Mouse (Mus musculus) layer of hippocampus, adult 8-10 months (tissue): ENCODE results near the gene Myh9. TPM values are rescaled to one million over a fixed set of nuclear protein-coding genes. Genes with fewer than 3 reads are reported as not detected.

ENCODE experiments used
- DNase-seq, 2 experiments: peaks; one replicate each; pipeline ENCODE4 v3.0.0; 2022; ENCODE audit warnings: low spot score in 2 of 2
- total RNA-seq, 4 experiments: library from RNA; stranded (reverse); gene quantifications; 2 replicates each; pipeline ENCODE4 v1.2.4; 2022

Gene Myh9
- total RNA-seq, 4 experiments from 2014 or later: 89.0 to 116 (median 104) TPM

DNA sequence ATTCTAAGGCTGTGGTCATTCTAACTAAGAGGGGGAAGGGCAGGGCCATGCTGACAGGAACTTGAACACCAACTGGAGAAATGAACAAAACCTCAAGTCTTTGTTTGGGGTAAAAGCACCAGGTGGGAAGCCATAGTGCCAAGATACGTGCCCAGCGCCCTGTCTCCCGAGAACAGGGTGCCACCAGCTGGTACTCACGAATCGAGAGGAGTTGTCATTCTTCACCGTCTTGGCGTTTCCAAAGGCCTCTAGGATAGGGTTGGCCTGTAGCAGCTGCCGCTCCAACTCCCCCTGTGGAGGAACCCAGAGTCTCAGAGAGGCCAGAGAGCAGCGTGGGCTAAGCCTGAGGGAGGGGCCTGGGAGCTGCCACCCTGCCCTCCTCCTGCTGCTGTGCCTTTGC lies 49.9 kb downstream of the Myh9 start:
- DNase-seq: no peak

DNA sequence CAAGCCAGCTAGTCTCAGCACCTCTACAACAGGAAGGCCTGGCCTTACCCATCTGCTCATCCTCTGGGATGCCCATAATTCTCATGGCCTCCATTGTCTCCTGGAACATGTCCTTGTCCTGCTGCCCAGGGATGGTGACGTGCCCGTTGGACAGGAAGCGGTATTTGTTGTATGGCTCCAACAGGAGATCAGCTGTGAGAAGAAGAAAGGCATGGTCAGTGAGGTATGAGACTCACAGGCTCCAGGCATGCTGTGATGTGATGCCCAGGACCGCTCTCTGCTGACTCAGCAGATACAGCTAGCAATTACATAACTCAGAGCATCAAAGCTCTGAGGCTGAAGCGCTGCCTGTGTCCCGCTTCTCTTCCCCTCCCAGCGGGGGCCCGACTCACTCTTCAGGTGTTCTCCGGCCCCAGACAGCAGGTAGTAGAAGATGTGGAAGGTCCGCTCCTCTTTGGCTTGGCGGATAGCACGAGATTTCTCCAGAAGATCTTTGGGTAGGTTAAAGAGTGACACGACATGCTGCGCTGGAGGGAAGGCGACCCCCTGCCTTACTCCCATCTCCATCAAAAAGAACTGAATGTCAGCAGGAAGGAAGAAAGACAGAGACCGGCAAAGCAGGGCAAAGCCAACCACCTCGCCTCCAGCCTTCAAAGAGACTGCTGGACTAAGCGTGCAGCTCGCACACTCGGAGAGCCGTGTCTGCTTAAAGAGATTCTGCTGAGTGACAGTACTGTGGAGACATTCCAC lies 51.1 kb downstream of the Myh9 start:
- no peak for DNase-seq

DNA sequence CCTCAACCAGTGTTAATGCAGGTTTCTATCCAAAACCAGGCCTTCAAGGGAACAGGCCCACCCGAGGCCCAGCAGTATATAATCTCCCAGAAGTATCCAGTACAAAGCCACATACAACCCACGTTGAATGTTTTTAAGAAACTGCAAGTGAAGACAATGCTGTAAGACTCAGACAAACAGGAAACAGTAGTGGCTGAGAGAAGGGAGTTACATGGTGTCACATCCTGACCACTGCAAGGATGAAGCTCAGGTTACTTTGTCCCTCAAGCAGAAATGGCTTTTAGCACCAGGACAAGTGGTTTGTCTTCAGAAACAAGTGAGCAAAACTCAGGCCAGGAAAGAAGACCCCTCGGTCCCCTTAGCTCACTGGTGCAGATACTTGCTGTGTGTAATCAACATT lies 52.8 kb downstream of the Myh9 start:
- DNase-seq: no peak

DNA sequence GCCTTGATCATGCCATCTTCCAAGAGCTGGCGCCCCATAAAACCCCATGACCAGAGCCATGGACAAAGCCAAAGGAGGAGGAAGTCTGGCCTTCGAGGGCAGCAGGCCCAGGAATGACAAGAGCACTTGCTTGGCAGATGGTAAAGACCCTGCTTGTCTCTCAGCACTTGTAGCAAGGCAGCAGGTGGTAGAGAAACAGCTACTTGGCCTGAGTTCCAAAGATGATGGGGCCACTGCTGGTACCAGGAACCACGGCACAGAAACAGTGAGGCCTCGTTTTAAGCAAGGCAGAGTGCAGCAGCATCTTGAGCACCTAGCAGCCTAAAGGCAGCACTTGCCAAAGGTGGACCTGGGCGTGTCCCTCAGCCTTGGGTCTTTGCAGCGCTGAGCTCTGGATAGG lies 53.6 kb downstream of the Myh9 start:
- DNase-seq: no peak

DNA sequence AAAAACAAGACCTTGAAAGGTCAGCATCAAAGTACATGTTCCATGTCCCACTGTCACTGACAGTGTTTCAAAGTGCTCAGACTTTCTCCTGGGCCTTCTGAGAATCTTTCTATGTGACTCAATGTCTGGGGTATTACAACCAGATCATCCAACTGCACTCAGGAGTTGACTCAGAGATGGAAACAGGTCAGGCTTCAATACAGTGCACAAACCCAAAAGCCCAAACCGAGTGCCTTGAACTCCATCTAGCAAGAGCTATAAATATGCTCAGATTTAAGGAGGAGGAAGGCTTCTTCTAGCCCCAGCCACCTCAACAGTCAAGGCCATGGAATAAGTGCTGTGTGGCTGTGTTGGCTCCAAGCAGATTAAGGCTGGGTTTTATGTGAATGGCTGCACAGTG lies 56.2 kb downstream of the Myh9 start:
- no peak for DNase-seq

DNA sequence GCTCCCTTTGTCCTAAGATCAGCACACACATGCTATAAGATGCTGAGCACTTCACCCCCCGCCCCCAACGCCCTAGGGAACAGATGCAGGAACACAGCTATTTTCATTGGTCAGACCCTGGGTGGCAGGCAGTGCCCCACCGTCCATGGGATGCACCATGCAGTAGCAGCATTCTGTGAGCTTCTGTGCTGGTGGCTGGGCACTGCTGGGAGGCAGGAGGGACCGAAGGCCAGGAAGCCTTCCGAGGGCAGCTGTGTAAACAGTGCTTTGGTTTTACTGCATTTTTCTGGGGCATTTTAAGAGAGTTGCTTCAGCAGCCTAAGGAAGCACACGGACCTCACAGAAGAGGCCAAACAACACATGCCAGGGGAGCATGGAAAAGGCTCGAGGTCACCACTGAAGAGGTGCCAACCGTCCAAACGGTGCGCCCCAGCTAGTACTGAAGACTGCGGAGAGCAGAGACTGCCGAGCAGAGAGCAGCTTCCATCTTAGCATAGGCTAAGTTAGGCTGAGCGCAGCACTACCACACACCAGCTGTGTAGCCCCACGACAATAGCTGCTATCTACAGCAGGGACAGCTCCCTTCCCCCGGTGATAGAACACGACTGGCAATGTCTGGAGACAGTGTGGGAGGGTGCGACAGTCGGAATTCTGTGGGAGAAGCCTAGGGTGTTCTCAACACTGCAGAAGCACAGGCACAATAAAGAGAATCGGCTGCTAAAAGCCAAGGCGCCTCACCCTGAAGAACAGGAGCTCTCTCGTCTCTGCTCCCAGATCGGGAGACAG lies 57.7 kb downstream of the Myh9 start:
- peak; percentile 72 to 79 for DNase-seq

DNA sequence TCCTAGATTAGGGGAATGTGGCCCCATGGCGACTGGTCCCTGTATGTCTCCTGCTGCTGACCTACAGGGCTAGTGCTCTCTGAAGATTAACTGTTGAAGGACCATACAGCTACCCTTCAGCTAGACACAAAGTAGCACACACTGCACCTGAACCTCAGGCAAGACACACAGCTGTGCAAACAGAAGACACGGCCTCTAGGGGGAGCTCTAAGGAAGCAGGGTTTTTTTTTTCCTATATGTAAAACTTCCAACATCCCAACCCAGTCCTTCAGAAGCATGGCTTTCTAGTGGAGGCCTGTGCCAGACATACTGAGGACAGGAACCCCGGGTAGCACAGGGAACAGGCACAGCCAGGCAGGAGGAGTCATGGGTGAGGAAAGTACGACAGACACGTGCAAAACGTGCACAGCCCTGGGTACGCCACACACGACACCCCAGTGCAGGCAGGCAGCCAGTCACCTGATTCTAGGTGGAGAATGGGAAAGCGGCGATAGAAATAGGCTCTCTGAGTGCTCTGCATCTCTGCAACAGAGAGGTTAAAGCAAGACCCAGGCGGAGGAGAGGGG lies 59.4 kb downstream of the Myh9 start:
- DNase-seq: no peak

DNA sequence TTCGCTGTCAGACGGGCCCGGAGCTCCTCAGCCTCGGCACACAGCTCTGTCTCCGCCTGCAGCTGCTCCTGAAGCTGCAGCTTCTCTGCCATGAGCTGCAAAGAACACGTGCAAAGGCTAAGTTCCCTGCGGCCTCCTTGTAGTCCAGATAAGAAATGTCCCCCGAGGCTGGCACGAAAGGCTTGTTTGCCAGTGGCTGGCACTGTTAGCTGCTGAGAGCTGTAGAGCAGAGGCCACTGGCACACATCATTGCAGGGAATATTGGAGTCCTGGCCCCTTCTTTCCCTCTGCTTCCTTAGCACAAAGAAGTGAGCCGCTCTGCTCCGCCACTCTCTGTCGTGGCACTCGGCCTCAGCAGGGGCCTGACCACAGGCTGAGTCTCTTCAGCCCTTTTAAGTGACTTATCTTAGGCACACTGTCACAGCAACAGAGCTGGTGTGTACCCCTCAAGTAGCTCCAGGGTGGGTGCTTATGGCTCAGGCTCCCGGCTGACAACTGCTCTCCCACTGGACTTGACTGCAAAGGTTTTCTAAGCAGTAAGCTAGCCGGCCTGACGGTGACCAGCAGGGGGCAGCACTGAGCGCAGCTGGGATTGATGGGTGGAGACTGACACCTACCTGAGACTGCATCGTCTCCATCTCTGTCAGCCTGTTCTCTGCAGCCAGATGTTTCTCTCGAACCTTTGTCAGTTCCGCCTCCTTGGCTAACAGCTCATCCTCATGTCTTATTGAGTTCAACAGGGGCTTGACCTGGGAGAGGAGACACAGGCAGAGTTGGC lies 66.6 kb downstream of the Myh9 start:
- peak in 1 of 2 experiments; percentile 78 for DNase-seq

DNA sequence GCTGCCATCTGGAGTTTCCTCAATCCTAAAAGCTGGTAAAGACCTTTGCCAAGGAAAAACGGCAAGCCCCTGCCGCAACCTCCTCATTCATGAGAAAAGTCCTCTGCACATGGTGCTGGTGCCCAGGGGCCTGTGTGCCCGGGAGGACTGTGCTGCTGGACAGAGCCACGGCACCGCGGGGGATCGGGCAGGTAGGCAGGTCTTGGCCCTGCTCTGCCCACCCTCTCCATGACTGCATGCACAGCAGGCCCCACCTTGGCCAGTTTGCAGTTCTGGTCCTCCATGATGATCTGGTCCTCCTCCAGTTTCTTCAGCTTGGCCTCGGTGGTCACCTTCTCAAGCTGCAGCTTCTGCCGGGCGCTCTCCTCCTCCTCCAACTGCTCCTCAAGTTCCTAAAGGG lies 67.7 kb downstream of the Myh9 start:
- DNase-seq: no peak

DNA sequence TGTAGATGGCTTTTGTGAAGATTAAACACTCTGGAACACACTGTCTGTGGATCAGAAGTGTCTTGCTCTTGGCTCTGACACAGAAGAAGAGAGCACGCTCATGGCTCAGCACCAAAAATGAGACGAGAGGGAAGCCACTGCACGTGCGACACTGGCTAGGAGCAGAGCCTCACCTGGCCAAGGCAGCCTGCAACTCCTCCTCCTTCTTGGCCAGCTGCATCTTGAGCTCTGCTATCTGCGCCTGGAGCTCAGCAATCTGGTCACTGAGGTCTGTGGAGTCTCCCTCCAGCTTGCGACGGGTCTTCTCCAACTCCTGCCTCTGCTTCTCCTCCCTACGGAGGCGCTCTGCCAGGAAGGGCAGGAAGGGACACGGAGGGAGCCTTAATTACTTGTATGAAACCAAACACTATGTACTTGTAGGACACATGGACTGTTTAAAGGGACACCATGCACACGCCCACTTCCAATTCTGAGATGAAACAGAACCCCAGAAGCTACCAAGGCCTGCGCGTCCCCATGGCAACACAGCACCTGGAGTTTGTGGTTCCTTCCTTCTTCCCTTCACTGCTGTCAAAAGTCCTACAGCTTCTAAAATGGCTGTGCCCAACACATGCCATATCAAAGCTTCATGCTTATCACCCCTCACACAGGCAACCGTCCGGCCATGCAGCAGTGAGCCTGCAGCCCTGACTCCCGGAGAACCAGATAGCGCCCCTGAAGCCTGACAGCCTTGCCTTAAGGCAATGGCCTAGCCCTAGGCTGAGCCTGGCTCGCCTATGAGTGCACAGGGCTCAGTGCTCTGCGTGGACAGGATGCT lies 68.7 kb downstream of the Myh9 start:
- DNase-seq: no peak

DNA sequence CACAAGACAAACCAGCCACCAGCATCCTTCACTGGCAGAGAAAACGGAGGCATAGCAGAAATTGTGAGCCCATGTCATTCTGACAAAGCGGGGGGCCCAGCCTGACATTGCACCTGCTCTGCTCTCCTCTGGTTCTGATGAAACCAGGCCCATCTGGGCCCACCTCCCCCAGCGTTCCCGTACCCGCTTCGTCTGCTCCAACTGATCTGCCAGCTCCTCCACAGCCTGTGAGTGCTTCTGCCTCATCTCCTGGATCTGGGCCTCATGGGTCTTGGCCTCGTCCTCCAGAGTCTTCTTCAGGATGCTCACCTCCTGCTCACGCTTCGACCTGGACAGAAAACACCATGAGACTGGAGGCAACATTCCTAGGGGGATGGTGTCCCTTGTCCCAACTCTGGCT lies 71.0 kb downstream of the Myh9 start:
- DNase-seq: peak in 1 of 2 experiments; percentile 57

DNA sequence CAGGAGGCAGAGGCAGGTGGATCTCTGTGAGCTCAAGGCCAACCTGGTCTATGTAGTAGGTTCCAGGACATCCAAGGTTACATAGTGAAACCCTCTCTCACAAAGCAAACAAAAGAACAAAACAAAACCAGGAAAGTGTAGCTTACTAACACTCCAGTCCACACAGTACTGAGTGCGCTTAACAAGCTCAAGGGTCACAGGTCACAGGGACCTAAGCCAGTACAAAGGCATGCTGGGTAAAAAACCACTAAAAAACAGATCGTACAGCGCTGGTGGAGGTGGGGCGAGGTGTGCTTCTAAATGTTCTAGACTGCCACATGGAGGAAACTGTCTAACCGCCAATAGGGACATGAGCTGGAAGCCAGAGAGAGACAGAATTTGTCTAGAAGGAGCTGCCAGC lies 71.6 kb downstream of the Myh9 start:
- no peak for DNase-seq

DNA sequence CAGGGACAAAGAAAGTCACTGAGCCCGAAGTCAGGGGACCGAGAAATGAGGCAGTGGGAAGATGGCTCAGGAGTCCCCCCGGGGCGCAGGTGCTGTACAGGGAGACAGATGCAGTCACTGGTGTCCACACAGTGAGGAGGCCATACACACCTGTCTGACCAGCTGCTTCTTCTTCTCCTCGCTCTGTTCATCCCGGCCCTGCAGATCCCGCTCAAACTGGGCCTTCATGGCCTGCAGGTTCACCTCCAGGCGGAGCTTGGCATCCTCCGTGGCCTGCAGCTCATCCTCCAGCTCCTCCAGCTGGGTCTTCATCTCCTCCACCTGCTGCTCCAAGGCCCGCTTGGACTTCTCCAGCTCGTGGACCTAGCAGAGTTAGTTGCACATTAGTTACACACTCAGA lies 75.0 kb downstream of the Myh9 start:
- DNase-seq: no peak

DNA sequence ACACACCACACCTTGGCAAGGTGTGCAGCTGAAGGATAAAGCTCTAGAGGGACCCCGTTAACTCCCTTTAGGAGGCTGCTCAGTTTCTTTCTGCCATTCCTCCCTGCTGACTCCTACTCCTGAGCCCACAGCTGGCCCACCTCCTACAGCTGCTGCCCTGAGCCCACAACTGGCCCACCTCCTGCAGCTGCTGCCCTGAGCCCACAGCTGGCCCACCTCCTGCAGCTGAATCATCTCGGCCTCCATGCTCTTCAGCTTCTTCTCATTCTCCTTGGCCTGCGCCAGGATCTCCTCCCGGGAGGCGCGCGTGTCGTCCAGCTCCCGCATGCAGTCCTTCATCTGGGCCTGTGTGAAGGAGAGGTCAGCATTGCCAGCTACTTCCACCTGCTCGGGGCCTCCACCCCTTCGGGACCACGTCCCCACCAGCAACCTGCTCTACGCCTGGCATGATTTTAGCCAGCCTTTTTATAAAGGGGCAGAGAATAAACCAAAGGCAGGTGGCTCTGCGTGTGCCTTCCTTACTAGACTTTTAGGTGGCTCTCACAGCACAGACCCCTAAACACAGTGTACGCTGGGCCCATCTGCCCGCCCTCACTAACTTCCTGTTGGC lies 76.4 kb downstream of the Myh9 start:
- DNase-seq: no peak

DNA sequence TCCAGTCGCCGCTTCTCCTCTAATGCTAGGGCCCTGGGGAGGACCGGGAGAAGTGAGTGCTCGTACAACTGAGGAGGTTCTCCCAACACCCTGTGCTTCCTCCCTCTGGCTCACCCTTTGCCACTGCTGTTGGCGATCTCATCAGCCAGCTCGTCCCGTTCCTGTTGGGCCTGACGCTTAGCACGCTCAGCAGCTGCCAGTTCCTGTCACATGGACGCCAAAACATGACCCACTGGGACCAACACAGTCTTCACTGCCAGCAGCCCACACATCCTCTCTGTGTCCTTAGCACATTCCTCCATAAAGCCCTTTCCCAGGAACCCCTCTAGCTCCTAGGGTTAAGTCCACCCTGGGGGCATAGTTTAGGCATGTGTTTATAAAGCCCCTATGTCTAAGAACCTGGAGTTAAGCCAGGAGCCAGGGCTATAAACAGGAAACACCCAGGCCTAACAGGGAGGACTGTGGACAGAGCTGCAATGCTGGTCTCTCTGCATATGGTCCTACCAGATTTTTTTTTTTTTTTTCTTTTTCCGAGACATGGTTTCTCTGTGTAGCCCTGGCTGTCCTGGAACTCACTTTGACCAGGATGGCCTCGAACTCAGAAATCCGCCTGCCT lies 77.5 kb downstream of the Myh9 start:
- peak in 1 of 2 experiments; percentile 9 for DNase-seq

DNA sequence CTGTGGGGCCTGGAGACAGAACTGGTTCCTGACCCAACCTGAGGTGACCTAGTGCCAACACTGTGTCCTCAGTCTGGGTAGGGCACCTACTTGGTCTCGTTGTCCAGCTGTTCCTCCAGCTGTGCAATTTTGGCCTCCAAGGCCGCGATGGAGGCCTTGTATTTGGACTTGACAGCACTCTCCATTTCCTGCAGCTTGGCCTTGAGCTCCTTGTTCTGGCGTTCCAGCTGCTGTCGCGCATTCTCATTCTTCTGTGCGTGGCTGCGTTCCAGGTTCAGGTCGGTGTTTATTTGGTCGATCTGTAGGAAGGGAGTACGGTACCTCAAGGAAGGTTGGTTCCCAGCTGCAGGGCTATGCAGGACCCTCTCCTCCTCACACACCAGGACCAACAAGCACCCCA lies 78.3 kb downstream of the Myh9 start:
- DNase-seq: no peak

DNA sequence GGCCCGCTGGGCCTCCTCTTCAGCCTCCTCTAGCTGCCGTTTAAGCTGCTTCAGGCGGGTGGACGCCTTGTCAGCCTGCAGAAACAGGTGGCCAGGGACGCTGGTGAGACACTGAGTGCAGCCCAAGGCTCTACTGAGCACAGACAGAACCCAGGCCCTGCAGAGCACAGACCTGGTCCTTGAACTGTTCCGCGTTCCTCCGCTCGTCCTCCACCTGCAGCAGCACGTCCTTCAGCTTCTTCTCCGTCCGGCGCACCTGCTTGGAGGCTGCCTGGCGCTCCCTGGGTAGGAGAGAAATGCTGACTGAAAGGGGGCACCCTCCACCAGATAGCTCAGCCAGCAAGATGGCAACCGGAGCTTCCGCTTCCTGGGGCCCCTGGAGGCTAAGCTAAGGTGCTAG lies 78.9 kb downstream of the Myh9 start:
- no peak for DNase-seq

DNA sequence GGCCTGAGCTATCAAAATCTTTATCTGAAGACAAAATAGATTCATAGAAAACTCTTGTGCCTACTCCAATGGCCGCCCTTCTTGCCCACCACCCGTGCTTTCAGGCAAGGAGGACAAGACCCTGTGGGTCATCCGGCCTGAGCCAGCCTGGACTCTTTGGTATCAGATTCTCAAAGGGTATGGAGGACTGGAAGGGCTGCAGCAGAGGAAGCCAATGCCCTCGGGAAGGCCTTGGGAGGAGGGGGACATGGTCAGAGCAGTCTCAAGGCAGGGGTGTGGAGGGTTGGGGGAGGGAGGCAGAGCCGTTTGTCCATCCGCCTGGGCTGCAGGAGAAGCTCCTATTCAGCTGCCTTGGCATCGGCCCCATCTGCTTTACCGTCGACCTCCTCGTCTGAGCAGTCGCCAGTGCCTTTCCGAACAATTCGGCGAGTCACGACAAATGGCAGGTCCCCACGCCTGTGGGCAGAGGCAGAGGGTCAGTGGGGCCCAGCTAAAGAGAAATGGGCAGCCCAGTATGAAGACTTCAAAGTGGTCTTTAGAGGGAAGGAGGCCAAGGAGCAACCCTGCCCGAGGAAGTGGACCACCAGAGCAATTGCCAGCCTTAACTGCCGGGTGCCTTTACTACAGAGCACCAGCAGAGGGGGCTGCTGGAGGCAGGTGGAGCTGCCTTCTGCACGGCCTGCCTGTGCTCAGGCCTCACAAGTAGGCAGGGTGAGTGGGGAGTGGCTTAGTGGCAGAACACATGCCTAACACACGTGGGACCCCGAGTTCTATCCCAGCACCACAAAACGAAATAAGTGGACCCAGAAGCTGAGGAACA lies 80.2 kb downstream of the Myh9 start:
- DNase-seq: peak; percentile 48 to 50

DNA sequence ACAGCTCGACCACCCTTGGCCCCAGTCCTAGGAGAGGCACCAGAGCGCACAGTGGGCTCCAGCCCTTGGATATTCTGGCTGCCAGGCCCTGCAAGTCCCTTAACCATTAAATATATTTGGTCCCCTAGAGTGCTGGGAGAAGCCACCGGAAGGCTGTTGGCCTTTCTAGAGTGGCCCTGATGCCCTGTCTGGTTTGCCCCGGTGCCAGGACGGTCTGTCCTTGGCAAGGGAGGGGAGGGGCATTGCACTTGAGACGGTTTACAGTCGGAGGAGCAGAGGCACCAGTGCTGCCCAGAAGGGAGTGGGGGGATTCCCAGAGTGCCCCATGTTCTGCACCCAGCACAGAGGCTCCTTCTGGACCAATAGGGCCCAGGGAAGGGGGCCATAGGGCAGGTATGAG lies 80.9 kb downstream of the Myh9 start:
- DNase-seq: peak in 1 of 2 experiments; percentile 7
